Mouse (Mus musculus) heart, embryonic 15.5 days (tissue): ENCODE data around the gene Zfp27. TPM values are rescaled to one million over a fixed set of nuclear protein-coding genes. Genes with fewer than 3 reads are reported as not detected.
A peak's percentile ranks its signal among the peaks of the same experiment; 100 is the strongest.

ENCODE experiments used
- ATAC-seq: fragments of 200-750 bp; cut with Nextera tagmentation; replicated peaks from 2 replicates; pipeline ENCODE4 v1.8.0; 2017; ENCODE audit warnings: low read depth, moderate TSS enrichment; ENCODE audit not compliant: insufficient number of reproducible peaks, insufficient read depth, low FRiP score
- H3K27ac ChIP-seq: fragments of 300-500 bp; sonication (generic); 2 replicates; pipeline ENCODE4 v1.5.1; 2015; ENCODE audit warnings: mild to moderate bottlenecking, inconsistent platforms
- H3K27me3 ChIP-seq: fragments of 300-500 bp; sonication (generic); 2 replicates; pipeline ENCODE4 v1.6.1; 2015; ENCODE audit warnings: inconsistent platforms
- H3K36me3 ChIP-seq: fragments of 300-500 bp; sonication (generic); 2 replicates; pipeline ENCODE4 v1.6.1; 2015; ENCODE audit warnings: mild to moderate bottlenecking, inconsistent platforms
- H3K4me1 ChIP-seq: fragments of 300-500 bp; sonication (generic); replicated peaks from 2 replicates; pipeline ENCODE4 v1.6.1; 2015; ENCODE audit warnings: inconsistent platforms
- H3K4me2 ChIP-seq: fragments of 300-500 bp; sonication (generic); 2 replicates; pipeline ENCODE4 v1.6.1; 2015; ENCODE audit warnings: inconsistent platforms, mild to moderate bottlenecking, moderate library complexity
- H3K4me3 ChIP-seq: fragments of 300-500 bp; sonication (generic); 2 replicates; pipeline ENCODE4 v1.5.1; 2015; ENCODE audit warnings: mild to moderate bottlenecking, inconsistent platforms
- H3K9ac ChIP-seq: fragments of 300-500 bp; sonication (generic); 2 replicates; pipeline ENCODE4 v1.6.1; 2015; ENCODE audit warnings: mild to moderate bottlenecking, inconsistent platforms
- H3K9me3 ChIP-seq: fragments of 300-500 bp; sonication (generic); replicated peaks from 2 replicates; pipeline ENCODE4 v1.6.1; 2016; ENCODE audit warnings: inconsistent platforms
- WGBS: fragments of 180-500 bp; shearing (Covaris S2); methylation state at CpG from one replicate; pipeline ENCODE4 v1.1.7; 2015; ENCODE audit warnings: mixed read lengths; 5-methylcytosine and 5-hydroxymethylcytosine counted together
- polyA plus RNA-seq: library from polyadenylated mRNA; unstranded; fragments of >200 nt; fragmentation: Nextera tagmentation; extraction: Ambion mirVana; gene quantifications from 2 replicates; pipeline ENCODE4 v1.2.1, GENCODE M21; 2015

The Zfp27 gene
- polyA plus RNA-seq, result 7.2 and 7.8 TPM in 2 replicates

DNA sequence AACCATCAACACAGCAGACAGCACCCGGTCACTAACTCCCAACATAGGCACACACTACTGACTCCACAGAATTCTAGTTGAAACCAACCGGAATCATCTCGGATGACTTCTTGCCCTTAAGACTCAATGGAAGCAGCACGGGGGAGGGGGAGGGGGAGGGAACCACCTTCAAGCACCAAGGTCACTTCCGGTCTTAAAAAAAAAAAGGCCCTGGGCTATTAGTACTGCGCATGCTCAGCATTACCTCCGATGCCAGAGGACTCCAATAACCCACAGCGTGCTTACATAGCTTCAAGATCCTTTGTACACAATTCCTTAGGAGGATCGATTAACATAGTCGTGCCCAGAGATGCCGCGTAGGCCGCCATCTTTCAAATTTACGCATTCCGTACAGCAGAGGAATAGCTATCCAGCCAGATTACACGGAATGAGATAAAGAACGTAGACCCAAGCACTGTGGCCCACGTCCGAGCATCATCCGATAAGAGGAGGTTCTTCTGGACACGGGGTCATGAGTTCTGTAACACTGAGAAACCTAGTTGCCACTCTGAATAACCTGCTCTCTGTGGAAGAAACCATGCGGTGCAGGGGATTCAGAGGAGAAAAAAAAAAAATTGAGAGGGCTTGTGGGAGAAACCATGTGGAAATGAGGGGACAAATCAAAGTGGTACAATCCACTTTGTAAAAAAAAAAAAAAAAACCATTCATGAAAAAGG is at the start of gene Zfp27:
Zfp27 (minus strand) TSS at position 607 of the 716 bp plus-strand sequence.
- ATAC-seq, result peak; percentile 72
- Histone ChIP-seq H3K4me2 (peak within 1 kb of the TSS; percentile 67), H3K4me1 (peaks cover 22% of the 10 kb centered on the region), H3K9me3 (no peaks in the 10 kb centered on the region), H3K4me3 (peak within 1 kb of the TSS; percentile 63), H3K36me3 (peaks cover 15% of the 10 kb centered on the region), H3K27ac (peak within 1 kb of the TSS; percentile 93), H3K9ac (peak within 1 kb of the TSS; percentile 55), H3K27me3 (no peaks in the 10 kb centered on the region)
- under 1% methylated on average over 22 of the region's 22 CpGs for WGBS

DNA sequence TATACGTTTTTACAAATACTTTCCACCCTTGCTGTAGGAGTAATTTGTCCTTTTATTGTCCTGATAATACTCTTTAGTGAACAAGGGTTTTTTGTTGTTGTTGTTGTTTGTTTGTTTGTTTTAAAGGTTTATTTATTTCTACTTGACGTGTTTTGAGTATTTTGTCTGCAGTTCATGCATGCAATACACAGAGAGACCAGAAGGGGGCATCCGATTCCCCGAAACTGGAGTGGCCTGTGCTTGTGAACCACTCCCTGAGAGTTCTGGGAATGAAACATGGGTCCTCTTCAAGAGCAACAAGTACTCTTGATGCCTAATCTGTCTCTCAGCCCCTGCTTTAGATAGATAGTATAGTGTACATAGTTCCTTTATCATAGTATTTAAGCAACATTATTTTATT is 48.4 kb upstream of the Zfp27 start:
- peak overlapping the region; percentile 77 for H3K4me2 ChIP-seq
- peak overlapping the region; percentile 90; the same call in 1 of the 2 replicates for H3K4me3 ChIP-seq
- no peak overlapping the region for H3K9ac ChIP-seq
- no peaks in the 10 kb centered on the region for H3K27me3 ChIP-seq
- ATAC-seq, result no peak
- WGBS, result 27% methylated on average over 4 of the region's 4 CpGs
- peaks cover 3% of the 10 kb centered on the region for H3K4me1 ChIP-seq
- H3K9me3 ChIP-seq, result no peaks in the 10 kb centered on the region
- peaks cover 8% of the 10 kb centered on the region for H3K36me3 ChIP-seq
- H3K27ac ChIP-seq, result peak overlapping the region; percentile 92

DNA sequence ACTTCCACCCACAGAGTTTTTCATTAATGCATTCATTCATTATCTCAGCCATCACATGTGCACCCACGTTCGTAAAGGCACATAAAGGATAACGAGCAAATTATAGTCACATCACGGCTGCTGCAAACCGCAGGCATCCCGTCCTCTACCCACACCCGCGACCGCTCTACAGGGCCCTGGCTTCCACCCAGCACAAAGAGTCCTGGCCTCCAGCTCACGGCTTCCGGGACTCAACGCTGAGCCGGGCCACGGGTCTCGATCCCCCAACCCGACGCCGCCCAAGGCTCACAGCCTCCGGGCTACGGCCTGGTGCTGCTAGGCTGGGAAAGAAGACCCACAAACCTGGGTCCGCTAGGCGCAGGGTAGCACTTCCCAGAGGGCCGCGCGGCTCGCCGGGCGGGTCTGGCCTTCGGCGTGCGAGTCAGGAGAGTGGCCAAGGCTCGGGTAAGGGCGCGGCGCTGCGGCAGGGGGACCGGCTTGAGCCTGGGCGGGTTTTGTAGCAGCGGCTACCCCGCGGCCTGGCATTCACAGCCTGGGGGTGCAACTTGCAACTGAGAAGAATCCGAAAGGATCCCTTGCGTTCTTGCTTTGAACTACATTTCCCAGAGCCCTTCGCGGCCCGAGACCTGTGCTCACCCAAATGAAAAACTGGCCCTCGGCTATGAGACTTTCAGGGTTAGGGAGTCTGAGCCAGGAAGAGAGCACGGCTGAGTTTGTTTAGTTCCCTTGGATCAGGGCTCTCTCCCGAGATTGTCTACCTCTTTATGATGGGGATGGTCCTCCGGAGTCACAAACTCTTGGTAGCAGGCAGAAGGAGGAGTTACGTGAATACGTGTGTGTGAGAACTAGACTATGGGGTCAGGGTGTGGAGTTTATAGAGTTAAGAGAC is 47.4 kb upstream of the Zfp27 start, which contains the start of gene Zfp74:
Zfp74 (minus strand) TSS at position 577 of the 889 bp plus-strand sequence.
- Histone ChIP-seq H3K36me3 (peaks cover 9% of the 10 kb centered on the region), H3K9me3 (no peaks in the 10 kb centered on the region), H3K27ac (peak within 1 kb of the TSS; percentile 92), H3K4me2 (peak within 1 kb of the TSS; percentile 77), H3K27me3 (no peaks in the 10 kb centered on the region), H3K4me1 (peaks cover 3% of the 10 kb centered on the region), H3K4me3 (peak within 1 kb of the TSS; percentile 90), H3K9ac (peak within 1 kb of the TSS; percentile 92)
- ATAC-seq, result peak; percentile 86
- WGBS, result under 1% methylated on average over 52 of the region's 52 CpGs

DNA sequence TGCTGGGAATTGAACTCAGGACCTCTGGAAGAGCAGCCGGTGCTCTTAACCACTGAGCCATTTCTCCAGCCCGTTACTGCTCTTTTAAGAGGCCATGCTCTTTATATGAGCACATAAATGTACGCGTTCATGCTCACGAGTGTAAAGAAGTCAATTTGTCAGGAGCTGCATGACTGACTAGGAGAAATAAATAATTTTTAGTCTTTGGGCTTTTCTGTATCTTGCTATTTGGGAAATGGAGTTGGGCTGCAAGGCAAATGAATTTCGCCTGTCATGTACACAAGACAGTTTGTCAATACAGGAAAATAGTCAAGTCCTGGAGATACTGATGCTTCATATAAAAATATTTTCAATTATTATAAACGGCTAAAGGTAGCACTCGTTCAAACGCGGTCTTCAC is 46.7 kb upstream of the Zfp27 start:
- WGBS, result 38% methylated on average over 10 of the region's 10 CpGs
- no peak for ATAC-seq
- Histone ChIP-seq H3K9me3 (no peaks in the 10 kb centered on the region), H3K27me3 (no peaks in the 10 kb centered on the region), H3K36me3 (peaks cover 9% of the 10 kb centered on the region), H3K4me1 (peaks cover 3% of the 10 kb centered on the region), H3K4me3 (peak overlapping the region; percentile 90), H3K27ac (peak overlapping the region; percentile 92), H3K4me2 (peak overlapping the region; percentile 77), H3K9ac (peak overlapping the region; percentile 92)

DNA sequence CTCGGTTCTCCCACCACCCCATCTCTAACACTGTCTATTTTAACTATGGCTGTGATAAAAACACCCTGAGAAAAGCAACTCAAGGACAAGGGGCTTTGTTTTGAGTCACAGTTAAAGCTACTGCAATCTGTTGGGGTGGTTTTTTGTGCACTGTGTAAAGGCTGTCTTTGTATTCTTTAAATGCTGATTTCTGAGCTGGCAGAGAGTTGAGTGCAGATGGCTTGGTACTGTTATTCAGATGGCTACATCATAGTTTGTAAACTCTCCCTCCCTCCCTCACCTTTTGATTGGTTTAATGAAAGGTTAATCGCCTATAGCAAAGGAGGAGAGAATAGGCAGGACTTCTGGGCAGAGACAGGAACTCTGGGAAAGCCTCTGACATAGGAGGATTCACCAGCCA is 37.8 kb upstream of the Zfp27 start:
- H3K4me1 ChIP-seq, result peaks cover 9% of the 10 kb centered on the region
- H3K36me3 ChIP-seq, result peaks cover 9% of the 10 kb centered on the region; the same call in 1 of the 2 replicates
- no peak for ATAC-seq
- H3K27ac ChIP-seq, result no peak overlapping the region
- H3K27me3 ChIP-seq, result no peaks in the 10 kb centered on the region
- H3K4me3 ChIP-seq, result no peak overlapping the region
- no peak overlapping the region for H3K4me2 ChIP-seq
- 74% methylated on average over 2 of the region's 2 CpGs for WGBS
- H3K9ac ChIP-seq, result no peak overlapping the region
- no peaks in the 10 kb centered on the region for H3K9me3 ChIP-seq

DNA sequence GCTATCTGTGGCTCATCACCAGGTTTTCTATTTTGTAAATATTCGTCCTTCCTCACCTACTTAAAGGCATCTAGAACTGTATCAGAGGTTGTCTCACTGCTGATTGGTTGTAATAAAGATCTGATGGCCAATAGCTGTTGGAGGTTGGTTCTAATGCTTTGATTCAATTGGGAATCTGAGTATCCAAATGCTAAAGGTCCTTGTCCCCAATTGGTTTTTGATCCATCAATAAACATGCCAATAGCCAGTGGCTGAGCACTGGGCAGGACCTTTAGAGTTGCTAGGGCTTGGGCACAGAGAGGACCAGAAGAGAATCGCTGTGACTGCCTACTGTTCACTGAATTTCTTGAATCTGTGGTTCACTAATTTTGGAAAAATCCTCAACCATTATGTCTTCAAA is 37.3 kb upstream of the Zfp27 start:
- Histone ChIP-seq H3K9me3 (no peaks in the 10 kb centered on the region), H3K9ac (no peak overlapping the region), H3K4me2 (no peak overlapping the region), H3K4me1 (peaks cover 9% of the 10 kb centered on the region), H3K36me3 (peaks cover 9% of the 10 kb centered on the region; the same call in 1 of the 2 replicates), H3K4me3 (no peak overlapping the region), H3K27ac (no peak overlapping the region), H3K27me3 (no peaks in the 10 kb centered on the region)
- 83% methylated on average over 2 of the region's 2 CpGs for WGBS
- no peak for ATAC-seq

DNA sequence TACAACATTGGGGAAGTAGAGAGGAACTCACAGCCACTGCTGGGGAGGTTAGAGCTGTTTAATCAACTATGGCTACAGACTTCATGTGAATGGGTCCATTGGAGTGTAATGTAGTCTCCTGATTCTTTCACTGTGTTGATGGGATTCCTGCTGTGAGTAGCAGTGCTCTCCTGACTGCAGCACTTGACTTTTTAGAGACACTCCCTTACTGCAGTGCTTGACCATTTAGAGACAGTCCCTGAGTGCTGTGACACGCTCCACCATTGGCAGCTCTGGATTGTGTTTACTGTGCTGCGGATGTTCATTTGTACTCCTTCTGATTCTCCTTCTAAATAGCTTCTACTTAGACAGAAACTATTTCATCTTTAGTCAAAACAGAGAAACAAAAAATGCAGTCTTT is 36.4 kb upstream of the Zfp27 start:
- H3K4me3 ChIP-seq, result no peak overlapping the region
- H3K9ac ChIP-seq, result no peak overlapping the region
- no peak overlapping the region for H3K27ac ChIP-seq
- peaks cover 11% of the 10 kb centered on the region for H3K36me3 ChIP-seq
- no peak for ATAC-seq
- no peaks in the 10 kb centered on the region for H3K9me3 ChIP-seq
- WGBS, result 50% methylated on average over 2 of the region's 2 CpGs
- peaks cover 9% of the 10 kb centered on the region for H3K4me1 ChIP-seq
- H3K27me3 ChIP-seq, result no peaks in the 10 kb centered on the region
- no peak overlapping the region for H3K4me2 ChIP-seq

DNA sequence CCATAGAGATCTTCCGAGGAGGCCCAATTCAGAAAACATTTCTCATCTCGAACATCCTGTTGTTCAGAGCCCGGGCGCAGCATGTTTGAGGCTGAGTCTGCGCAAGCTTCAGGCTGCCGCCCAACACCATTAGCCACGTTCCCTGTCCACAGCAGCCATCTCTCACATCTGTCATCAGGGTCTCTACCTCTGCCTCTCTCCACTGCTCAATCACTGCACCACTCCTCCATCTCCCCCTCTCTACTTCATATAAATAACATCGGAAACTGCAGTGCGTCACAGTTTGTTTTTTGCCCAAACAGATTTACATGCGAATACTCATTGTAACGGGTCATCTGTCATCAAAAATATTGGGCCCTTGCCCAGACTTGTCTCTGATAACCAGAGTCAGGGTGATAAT is 34.7 kb upstream of the Zfp27 start:
- Histone ChIP-seq H3K9ac (no peak overlapping the region), H3K4me1 (peaks cover 9% of the 10 kb centered on the region), H3K27ac (no peak overlapping the region; the same call in 1 of the 2 replicates), H3K27me3 (no peaks in the 10 kb centered on the region), H3K4me3 (no peak overlapping the region), H3K36me3 (peaks cover 26% of the 10 kb centered on the region), H3K4me2 (no peak overlapping the region), H3K9me3 (no peaks in the 10 kb centered on the region)
- 61% methylated on average over 11 of the region's 11 CpGs for WGBS
- ATAC-seq, result no peak

DNA sequence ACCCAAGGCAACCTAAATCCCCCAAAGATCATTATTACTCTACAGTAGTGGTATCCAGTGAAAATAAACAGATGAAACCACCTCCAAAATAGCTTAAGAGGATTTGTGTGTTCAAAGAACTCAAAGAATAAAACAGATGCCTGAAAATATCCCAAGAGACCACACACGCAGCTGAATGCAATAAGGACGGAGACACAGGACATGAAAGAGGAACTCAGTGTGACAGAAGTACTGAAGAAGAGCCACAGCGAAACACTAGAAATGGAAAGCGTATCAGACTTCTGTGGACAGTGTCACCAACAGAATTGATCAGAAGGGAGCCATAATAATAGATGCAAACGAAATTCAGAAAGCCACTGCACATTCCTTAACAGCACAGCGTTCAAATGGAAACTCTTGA is 32.5 kb upstream of the Zfp27 start:
- Histone ChIP-seq H3K4me1 (peaks cover 9% of the 10 kb centered on the region), H3K9me3 (no peaks in the 10 kb centered on the region), H3K27ac (no peak overlapping the region), H3K9ac (no peak overlapping the region), H3K36me3 (peaks cover 41% of the 10 kb centered on the region), H3K4me2 (no peak overlapping the region), H3K27me3 (no peaks in the 10 kb centered on the region), H3K4me3 (no peak overlapping the region)
- no peak for ATAC-seq
- 85% methylated on average over 6 of the region's 6 CpGs for WGBS

DNA sequence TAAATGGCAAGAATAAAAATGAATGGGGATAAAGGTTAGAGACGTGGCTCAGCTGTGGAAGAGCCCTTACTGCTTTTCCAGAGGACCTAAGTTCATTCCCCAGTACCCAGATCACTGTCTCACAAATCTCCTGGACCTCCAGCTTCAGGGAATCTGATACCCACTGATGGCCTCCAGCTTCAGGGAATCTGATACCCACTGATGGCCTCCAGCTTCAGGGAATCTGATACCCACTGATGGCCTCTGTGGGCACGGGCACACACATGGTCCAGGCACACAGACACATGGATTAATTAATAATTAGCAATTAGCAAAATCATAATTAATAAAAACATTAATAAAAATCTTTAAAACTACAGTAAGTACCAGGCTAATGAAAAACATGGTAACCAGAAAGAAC is 16.4 kb upstream of the Zfp27 start:
- Histone ChIP-seq H3K4me2 (no peak overlapping the region), H3K36me3 (no peaks in the 10 kb centered on the region), H3K9me3 (no peaks in the 10 kb centered on the region), H3K27me3 (no peaks in the 10 kb centered on the region), H3K4me1 (peaks cover 5% of the 10 kb centered on the region), H3K9ac (no peak overlapping the region), H3K4me3 (no peak overlapping the region), H3K27ac (no peak overlapping the region)
- 62% methylated on average over 2 of the region's 2 CpGs for WGBS
- no peak for ATAC-seq

DNA sequence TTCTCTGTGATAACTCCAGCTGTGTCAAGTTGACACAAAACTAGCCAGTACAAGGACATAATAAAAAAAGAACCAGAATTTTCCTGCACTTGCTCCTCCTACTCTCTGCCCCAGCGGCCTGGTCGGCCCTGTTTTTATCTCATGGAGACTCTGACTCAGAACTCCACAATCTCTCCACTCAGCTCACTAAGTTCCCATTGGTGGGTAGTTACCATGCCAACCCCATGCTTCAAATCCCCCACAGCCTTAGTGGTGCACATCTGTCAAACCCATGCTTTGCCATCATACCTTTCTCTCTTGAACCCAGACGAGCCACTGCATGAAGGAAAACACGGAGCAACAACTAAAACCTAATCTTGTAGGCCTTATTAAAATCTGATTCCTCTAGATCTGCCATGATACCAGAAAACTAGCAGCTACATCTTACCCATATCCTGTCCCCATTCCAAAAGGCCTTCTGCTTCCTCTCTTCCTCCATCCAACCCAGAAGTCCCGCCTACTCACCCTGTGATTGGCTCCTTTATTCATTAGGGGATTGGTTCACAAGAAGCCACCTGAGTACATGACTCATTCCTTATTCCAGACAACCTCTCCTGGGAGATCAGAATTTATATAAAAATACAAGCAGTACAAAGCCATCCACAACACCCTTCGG is 15.2 kb upstream of the Zfp27 start:
- no peak overlapping the region for H3K4me2 ChIP-seq
- ATAC-seq, result no peak
- H3K9ac ChIP-seq, result no peak overlapping the region
- H3K4me1 ChIP-seq, result peaks cover 10% of the 10 kb centered on the region
- peaks cover 8% of the 10 kb centered on the region for H3K36me3 ChIP-seq
- no peak overlapping the region for H3K4me3 ChIP-seq
- 58% methylated on average over 6 of the region's 6 CpGs for WGBS
- no peak overlapping the region for H3K27ac ChIP-seq
- no peaks in the 10 kb centered on the region for H3K27me3 ChIP-seq
- H3K9me3 ChIP-seq, result no peaks in the 10 kb centered on the region
